Mouse (Mus musculus) heart, postnatal 0 days (tissue): Measurements from ENCODE around the gene Slc17a7. TPM values are rescaled to one million over a fixed set of nuclear protein-coding genes. Genes with fewer than 3 reads are reported as not detected.

ENCODE experiments used
- ATAC-seq: fragments of 200-750 bp; cut with Nextera tagmentation; 2 replicates; pipeline ENCODE4 v1.8.0; 2017; ENCODE audit warnings: low read depth, moderate number of reproducible peaks, moderate library complexity; ENCODE audit not compliant: insufficient read depth
- DNase-seq: peaks from one replicate; pipeline ENCODE4 v3.0.0-alpha.2; 2016; ENCODE audit warnings: low spot score
- H3K27ac ChIP-seq: fragments of 300-500 bp; sonication (generic); 2 replicates; pipeline ENCODE4 v1.5.1; 2014; ENCODE audit warnings: low read depth, mild to moderate bottlenecking
- H3K27me3 ChIP-seq: fragments of 300-500 bp; sonication (generic); 2 replicates; pipeline ENCODE4 v1.6.1; 2014; ENCODE audit warnings: low read length, mixed read lengths; ENCODE audit not compliant: control insufficient read depth, insufficient read depth
- H3K36me3 ChIP-seq: fragments of 300-500 bp; sonication (generic); replicated peaks from 2 replicates; pipeline ENCODE4 v1.6.1; 2014; ENCODE audit warnings: low read length, mixed read lengths; ENCODE audit not compliant: control insufficient read depth, insufficient read depth
- H3K4me1 ChIP-seq: fragments of 300-500 bp; sonication (generic); 2 replicates; pipeline ENCODE4 v1.6.1; 2014; ENCODE audit warnings: antibody characterized with exemption; ENCODE audit not compliant: control insufficient read depth, insufficient read depth
- H3K4me2 ChIP-seq: fragments of 300-500 bp; sonication (generic); 2 replicates; pipeline ENCODE4 v1.6.1; 2014; ENCODE audit warnings: low read depth, mild to moderate bottlenecking, low read length, moderate library complexity
- H3K4me3 ChIP-seq: fragments of 300-500 bp; sonication (generic); 2 replicates; pipeline ENCODE4 v1.5.1; 2014; ENCODE audit warnings: low read depth, low read length
- H3K9ac ChIP-seq: fragments of 300-500 bp; sonication (generic); replicated peaks from 2 replicates; pipeline ENCODE4 v1.6.1; 2014; ENCODE audit warnings: low read depth, low read length, mixed read lengths
- H3K9me3 ChIP-seq: fragments of 300-500 bp; sonication (generic); replicated peaks from 2 replicates; pipeline ENCODE4 v1.6.1; 2016; ENCODE audit warnings: low read length; ENCODE audit not compliant: control insufficient read depth
- CTCF ChIP-seq: IDR thresholded peaks from 2 replicates; pipeline ENCODE4 v1.5.1; 2016; ENCODE audit warnings: antibody characterized with exemption, control low read depth, low read depth
- EP300 ChIP-seq: IDR thresholded peaks from 2 replicates; pipeline ENCODE4 v1.6.1; 2016; ENCODE audit warnings: antibody characterized with exemption, low read depth
- WGBS: fragments of 180-500 bp; shearing (Covaris S2); extraction: QIAGEN DNeasy Blood & Tissue Kit; methylation state at CpG from one replicate; pipeline ENCODE4 v1.1.7; 2014; 5-methylcytosine and 5-hydroxymethylcytosine counted together
- polyA plus RNA-seq: library from polyadenylated mRNA; unstranded; fragments of >200 nt; fragmentation: Nextera tagmentation; extraction: Ambion mirVana; gene quantifications from 2 replicates; pipeline ENCODE4 v1.2.1, GENCODE M21; 2015
- total RNA-seq: library from RNA; depleted of rRNA; stranded (reverse); fragments of >200 nt; gene quantifications from 2 replicates; pipeline ENCODE4 v1.2.3, GENCODE M21; 2014; ENCODE audit warnings: low replicate concordance

Gene Slc17a7
- total and polyA plus RNA-seq, 2 experiments from 2014 or later, result 4.3 to 12.7 TPM

DNA sequence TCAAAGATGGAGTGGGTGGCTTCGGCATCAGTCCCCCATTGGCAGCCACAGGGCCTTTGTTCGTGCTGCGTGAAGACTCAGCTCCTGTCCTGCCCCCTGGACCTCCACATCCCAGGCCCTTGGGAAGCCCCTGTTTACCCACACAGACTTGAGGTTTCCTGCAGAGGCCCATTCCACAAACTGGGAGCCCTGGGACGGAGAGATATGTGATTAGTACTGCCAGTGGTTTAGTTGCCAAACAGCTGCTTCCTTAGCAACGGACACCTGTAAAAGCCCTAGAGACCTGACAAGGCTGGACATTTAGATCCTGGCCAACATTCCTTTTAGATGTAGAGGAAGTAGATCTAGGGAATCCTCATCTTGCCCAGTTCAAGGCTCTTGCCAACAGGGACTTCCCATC is 21.8 kb upstream of the Slc17a7 start:
- Histone ChIP-seq H3K9ac (no peak overlapping the region), H3K9me3 (no peaks in the 10 kb centered on the region), H3K4me2 (no peak overlapping the region), H3K4me1 (no peaks in the 10 kb centered on the region; the same call in 1 of the 2 replicates), H3K36me3 (peaks cover 22% of the 10 kb centered on the region), H3K27me3 (no peaks in the 10 kb centered on the region), H3K27ac (no peak overlapping the region), H3K4me3 (no peak overlapping the region)
- no peak for DNase-seq
- ATAC-seq, result no peak
- TF ChIP-seq CTCF (no peak), EP300 (no peak)
- WGBS, result 84% methylated on average over 5 of the region's 5 CpGs

DNA sequence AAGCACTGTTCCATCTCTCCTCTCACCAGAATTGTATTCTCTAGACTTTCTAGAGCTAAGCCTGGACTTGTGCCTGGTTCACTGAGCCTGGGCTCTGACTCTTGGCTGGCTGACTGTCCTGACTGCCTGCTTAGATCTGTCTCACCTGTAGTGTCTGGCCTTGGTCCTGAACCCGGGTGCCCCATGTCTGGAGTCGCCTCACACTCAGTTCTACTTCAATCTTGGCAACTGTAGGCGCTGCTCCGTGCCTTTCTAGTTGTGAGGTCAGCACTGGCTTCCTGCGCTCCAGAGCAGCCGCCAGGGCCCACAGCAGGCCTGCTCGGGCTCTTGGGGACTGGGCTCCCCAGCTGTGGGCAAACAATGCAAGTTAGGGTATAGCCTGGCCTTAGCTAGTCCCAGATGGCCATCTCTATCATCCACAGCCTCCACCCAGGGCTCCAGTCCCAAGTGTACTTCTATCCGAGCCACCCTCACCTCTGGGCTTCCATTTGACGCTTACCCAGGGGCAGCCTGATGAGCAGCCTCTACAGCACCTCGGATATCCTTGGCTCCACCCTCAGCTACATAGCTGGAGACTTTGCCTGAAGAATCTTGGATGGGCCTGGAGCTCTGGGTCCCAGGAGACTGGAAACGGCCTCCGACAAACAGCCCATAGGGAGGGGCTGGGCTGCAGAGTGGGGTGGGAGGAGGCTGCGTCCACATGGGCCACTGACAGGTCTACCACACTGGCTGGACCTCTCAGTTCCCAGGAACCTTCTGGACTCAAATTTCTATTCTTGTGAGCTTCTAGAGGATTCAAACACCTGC is 19.2 kb upstream of the Slc17a7 start:
- WGBS, result 79% methylated on average over 13 of the region's 13 CpGs

DNA sequence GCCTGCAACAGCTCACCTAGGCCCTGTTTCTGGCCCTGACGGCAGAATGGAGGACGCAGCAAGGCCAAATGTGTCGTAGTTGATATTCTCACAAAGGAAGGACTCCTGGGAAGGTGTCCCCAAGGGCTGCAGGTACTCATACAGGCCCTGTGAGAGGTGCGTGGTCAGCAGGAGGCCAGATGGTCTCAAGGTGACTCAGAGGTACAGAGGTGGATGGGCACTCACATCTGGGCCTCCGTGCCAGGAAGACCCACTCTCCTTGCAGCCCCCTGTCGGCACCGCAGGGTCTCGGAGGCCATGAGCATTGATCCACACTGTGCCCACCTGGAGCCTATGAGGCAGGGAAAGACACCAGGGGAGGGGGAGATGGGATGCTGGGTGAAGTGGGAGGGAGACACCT is 18.3 kb upstream of the Slc17a7 start:
- 94% methylated on average over 8 of the region's 8 CpGs for WGBS

More for the DNA sequence above, 19.2 kb upstream of the Slc17a7 start:
- Histone ChIP-seq H3K4me2 (no peak overlapping the region), H3K36me3 (peaks cover 22% of the 10 kb centered on the region), H3K9ac (no peak overlapping the region), H3K4me3 (no peak overlapping the region), H3K9me3 (no peaks in the 10 kb centered on the region), H3K27me3 (no peaks in the 10 kb centered on the region), H3K4me1 (no peaks in the 10 kb centered on the region; the same call in 1 of the 2 replicates), H3K27ac (no peak overlapping the region)
- DNase-seq (no peak), ATAC-seq (no peak)
- TF ChIP-seq EP300 (no peak), CTCF (no peak)

DNA sequence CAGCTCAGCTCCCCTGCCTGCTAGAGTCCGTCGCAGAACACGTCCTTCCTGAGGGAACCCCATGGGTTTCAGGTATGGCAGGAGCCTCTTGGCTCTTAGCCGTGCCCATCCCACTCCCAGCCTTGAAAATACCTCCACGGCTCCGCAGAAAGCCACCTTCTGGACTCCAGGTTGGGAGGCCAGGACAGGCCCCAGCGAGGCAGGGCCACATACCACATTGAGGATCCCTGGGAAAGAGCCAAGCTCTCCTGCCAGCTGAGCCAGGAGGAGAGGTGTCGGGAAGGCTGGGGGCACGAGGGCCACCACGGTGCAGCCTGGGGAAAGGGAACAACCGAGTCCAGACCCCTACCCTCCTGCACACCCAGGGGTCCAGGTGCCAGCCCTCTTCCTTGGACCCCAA is 16.5 kb upstream of the Slc17a7 start:
- Histone ChIP-seq H3K9ac (no peak overlapping the region), H3K4me3 (no peak overlapping the region), H3K4me2 (no peak overlapping the region), H3K27ac (no peak overlapping the region), H3K36me3 (peaks cover 22% of the 10 kb centered on the region), H3K27me3 (no peaks in the 10 kb centered on the region), H3K9me3 (no peaks in the 10 kb centered on the region), H3K4me1 (no peaks in the 10 kb centered on the region)
- WGBS, result 82% methylated on average over 11 of the region's 11 CpGs
- no peak for TF ChIP-seq CTCF
- no peak for TF ChIP-seq EP300
- ATAC-seq (no peak), DNase-seq (no peak)

More for the DNA sequence above, 18.3 kb upstream of the Slc17a7 start:
- H3K4me3 ChIP-seq, result no peak overlapping the region
- no peaks in the 10 kb centered on the region for H3K4me1 ChIP-seq
- no peak for TF ChIP-seq CTCF
- no peak for TF ChIP-seq EP300
- no peak for ATAC-seq
- no peaks in the 10 kb centered on the region for H3K9me3 ChIP-seq
- DNase-seq, result no peak
- no peaks in the 10 kb centered on the region for H3K27me3 ChIP-seq
- H3K4me2 ChIP-seq, result no peak overlapping the region
- peaks cover 22% of the 10 kb centered on the region for H3K36me3 ChIP-seq
- no peak overlapping the region for H3K27ac ChIP-seq
- H3K9ac ChIP-seq, result no peak overlapping the region

DNA sequence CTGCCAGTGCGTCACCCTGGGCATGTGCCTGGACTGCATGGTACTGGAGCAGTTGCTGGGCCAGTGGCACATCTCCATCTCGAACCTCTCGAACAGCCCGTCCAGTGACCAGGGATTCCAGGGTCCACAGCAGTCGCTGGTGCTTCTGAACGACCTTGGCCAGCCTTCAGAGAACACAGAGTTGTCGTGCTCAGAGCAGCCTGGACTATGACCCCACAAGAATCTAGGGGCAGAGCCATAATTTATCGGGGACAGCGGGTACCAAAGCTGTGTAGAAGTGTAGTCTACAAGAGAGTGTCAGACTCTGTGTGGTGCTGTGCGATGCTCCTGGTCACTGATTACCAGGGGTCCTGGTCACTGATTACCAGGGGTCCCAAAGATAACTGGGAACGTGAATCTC is 15.8 kb upstream of the Slc17a7 start:
- Histone ChIP-seq H3K4me1 (no peaks in the 10 kb centered on the region), H3K4me3 (no peak overlapping the region), H3K36me3 (peaks cover 18% of the 10 kb centered on the region), H3K9ac (no peak overlapping the region), H3K9me3 (no peaks in the 10 kb centered on the region), H3K27me3 (no peaks in the 10 kb centered on the region), H3K4me2 (no peak overlapping the region), H3K27ac (no peak overlapping the region)
- DNase-seq (no peak), ATAC-seq (no peak)
- no peak for TF ChIP-seq EP300
- 72% methylated on average over 11 of the region's 11 CpGs for WGBS
